Mouse (Mus musculus): ENCODE results near the gene Fam193b. TPM values are rescaled to one million over a fixed set of nuclear protein-coding genes. Genes with fewer than 3 reads are reported as not detected.

The Fam193b gene
- polyA plus RNA-seq, 1 experiment from 2014 or later, result 22.9 TPM

DNA sequence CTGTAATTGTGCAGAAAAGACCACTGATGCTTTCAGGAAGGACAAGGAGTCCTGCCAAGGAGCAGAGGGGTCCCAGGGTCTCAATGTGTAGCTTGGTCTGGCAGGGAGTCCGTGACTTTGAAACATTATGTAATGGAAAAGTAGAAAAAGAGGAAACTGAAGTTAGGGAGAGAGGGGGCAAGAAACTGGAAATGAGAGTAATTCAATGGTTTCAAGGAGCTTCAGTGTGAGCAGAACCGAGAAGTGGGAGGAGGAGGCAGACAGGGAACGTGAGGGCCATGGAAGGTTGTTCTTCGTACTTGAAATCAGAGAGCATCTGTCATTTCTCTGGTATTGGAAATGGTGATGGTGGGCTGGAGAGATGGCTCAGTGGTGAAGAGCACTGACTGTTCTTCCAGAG is 51.3 kb downstream of the Fam193b start:
- no peak overlapping the region for H3K4me2 ChIP-seq (replicated peaks)
- no peak overlapping the region for H3K4me3 ChIP-seq (replicated peaks)
- H3K27me3 ChIP-seq (replicated peaks), result no peaks in the 10 kb centered on the region
- H3K4me1 ChIP-seq (replicated peaks), result no peaks in the 10 kb centered on the region; the same call in 1 of the 2 replicates
- no peak for ATAC-seq
- no peaks in the 10 kb centered on the region for H3K9me3 ChIP-seq
- WGBS, result 78% methylated on average over 4 of the region's 4 CpGs
- no peak overlapping the region for H3K9ac ChIP-seq
- no peak overlapping the region for H3K27ac ChIP-seq
- H3K36me3 ChIP-seq, result no peaks in the 10 kb centered on the region

DNA sequence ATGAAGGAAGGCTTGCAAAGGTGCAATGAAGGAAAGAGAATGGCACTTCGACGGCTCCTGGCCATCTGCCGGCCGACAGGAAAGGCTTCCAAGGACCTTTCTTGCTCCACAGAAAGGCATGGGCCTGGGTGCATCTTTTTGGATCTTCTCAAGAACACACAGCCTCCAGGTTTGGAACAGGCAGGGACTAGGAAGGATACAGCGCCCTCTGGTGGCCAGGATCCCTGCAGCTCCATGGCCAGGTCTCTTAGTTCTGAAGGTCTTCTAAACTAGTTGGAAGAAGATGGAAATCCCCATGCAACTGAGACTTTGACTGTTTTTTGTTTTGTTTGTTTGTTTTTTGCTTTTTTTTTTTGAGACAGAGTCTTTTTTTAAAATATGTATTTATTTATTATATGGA is 54.0 kb downstream of the Fam193b start:
- peaks cover 5% of the 10 kb centered on the region for H3K4me1 ChIP-seq (replicated peaks)
- WGBS, result 5% methylated on average over 5 of the region's 5 CpGs

DNA sequence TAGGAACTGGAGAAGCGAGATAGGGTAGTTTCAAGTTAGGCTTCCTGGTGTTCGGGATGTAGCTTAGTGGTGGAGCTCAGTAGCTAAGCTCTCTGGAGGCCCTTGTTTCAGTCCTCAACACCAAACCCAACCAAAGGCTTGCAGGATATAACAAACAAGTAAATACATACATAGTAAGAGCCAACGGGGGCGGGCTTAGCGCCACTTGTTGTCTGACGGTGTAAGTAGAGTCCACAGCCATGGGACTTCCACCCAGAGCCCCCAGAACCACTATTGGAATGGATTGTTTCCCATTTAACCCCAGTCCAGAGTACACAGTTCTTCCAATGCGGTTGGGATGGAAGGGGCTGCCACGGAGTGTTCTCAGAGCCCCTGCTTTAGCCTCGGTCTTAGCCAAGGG is 57.1 kb downstream of the Fam193b start:
- H3K4me3 ChIP-seq (replicated peaks), result peak overlapping the region; percentile 72
- peaks cover 25% of the 10 kb centered on the region for H3K4me1 ChIP-seq (replicated peaks)
- H3K27ac ChIP-seq, result no peak overlapping the region
- H3K9ac ChIP-seq, result no peak overlapping the region
- H3K4me2 ChIP-seq (replicated peaks), result peak overlapping the region; percentile 81
- no peaks in the 10 kb centered on the region for H3K27me3 ChIP-seq (replicated peaks)
- 0 out of 2 replicates have a peak, but pooled peaks cover 1% of the 10 kb centered on the region for H3K36me3 ChIP-seq
- no peaks in the 10 kb centered on the region for H3K9me3 ChIP-seq
- WGBS, result 38% methylated on average over 9 of the region's 9 CpGs
- no peak for ATAC-seq

More for the DNA sequence above, 54.0 kb downstream of the Fam193b start:
- Histone ChIP-seq H3K9me3 (no peaks in the 10 kb centered on the region), H3K36me3 (no peaks in the 10 kb centered on the region), H3K27ac (no peak overlapping the region), H3K4me2 (replicated peaks) (no peak overlapping the region), H3K4me3 (replicated peaks) (no peak overlapping the region), H3K9ac (no peak overlapping the region), H3K27me3 (replicated peaks) (no peaks in the 10 kb centered on the region)
- ATAC-seq, result no peak

GRCm38 (mm10) chr13:55513111-55513748 is 57.7 kb downstream of the Fam193b start, which contains the start of gene Pdlim7:
Pdlim7 (minus strand) TSS chr13:55513676.
- Histone ChIP-seq H3K9ac (peak within 1 kb of the TSS; percentile 81), H3K27ac (peak within 1 kb of the TSS; percentile 92), H3K9me3 (no peaks in the 10 kb centered on the region), H3K4me3 (replicated peaks) (peak within 1 kb of the TSS; percentile 72), H3K4me2 (replicated peaks) (peak within 1 kb of the TSS; percentile 81), H3K4me1 (replicated peaks) (peaks cover 25% of the 10 kb centered on the region), H3K27me3 (replicated peaks) (no peaks in the 10 kb centered on the region), H3K36me3 (peaks cover 6% of the 10 kb centered on the region; the same call in 1 of the 2 replicates)
- ATAC-seq, result peak; percentile 73
- under 1% methylated on average over 48 of the region's 55 CpGs for WGBS

DNA sequence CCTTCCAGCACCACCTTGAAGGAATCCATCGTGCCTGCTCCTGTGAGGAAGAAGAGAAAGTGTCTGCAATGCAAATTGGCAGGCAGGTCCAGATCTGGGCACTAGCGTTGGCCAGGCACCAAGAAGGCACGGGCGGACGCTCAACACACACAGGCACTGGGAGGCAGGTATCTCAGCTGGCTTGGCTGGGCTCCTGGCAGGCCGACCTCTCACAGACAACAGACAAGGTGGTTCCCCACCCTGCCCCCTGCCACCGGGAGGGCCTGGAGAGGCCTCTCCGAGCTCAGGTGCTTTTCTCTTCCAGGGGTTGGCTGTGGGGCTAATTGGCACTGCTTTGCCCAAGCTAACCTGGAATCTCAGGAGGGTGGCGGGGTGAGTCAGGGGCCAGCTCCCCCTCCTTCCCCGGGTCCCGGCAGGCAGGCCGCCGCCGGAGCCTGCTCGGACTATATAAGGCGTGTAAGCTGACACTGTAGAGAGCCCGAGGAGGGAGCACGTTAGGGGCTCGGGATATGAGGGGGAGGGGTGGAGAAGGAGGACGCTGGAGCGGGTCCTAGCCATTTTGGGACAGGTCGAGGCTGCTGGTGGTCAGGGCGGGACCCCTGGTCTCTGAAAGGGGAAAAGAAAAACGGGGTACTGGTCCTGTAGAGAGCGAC is 58.4 kb downstream of the Fam193b start:
- H3K27me3 ChIP-seq (replicated peaks), result no peaks in the 10 kb centered on the region
- peaks cover 9% of the 10 kb centered on the region; the same call in 1 of the 2 replicates for H3K36me3 ChIP-seq
- no peaks in the 10 kb centered on the region for H3K9me3 ChIP-seq
- H3K27ac ChIP-seq, result peak overlapping the region; percentile 92
- 4% methylated on average over 25 of the region's 25 CpGs for WGBS
- H3K4me3 ChIP-seq (replicated peaks), result peak overlapping the region; percentile 72
- ATAC-seq, result peak; percentile 50
- peaks cover 25% of the 10 kb centered on the region for H3K4me1 ChIP-seq (replicated peaks)
- peak overlapping the region; percentile 81 for H3K4me2 ChIP-seq (replicated peaks)
- peak overlapping the region; percentile 81 for H3K9ac ChIP-seq

DNA sequence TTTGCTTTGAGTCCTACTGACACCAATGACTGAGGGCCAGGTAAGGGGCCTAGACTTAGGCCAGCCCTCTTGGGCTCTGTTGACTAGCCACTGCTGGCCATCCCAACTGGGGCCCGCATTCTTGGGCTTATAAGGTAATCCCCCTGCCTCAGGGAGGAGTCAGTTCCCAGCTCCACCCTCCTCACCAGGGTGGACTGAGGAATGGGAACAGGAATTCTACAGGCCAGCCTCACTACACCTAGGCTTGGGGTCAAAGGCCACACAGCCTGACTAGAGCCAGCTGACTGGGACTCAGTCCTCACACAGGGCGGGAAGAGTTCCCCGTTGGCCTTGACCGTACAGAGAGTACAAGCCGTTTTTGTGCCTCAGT is 59.4 kb downstream of the Fam193b start:
- whole genome bisulfite sequencing, result 19% methylated on average over 5 of the region's 5 CpGs
- Histone ChIP-seq H3K4me3 (replicated peaks) (peak overlapping the region; percentile 72), H3K4me1 (replicated peaks) (peaks cover 25% of the 10 kb centered on the region), H3K9me3 (no peaks in the 10 kb centered on the region), H3K9ac (peak overlapping the region; percentile 81; the same call in 1 of the 2 replicates), H3K27ac (peak overlapping the region; percentile 92), H3K27me3 (replicated peaks) (no peaks in the 10 kb centered on the region), H3K4me2 (replicated peaks) (peak overlapping the region; percentile 81), H3K36me3 (peaks cover 9% of the 10 kb centered on the region; the same call in 1 of the 2 replicates)
- peak; percentile 11 for ATAC-seq

- peak overlapping the region; percentile 92 for H3K27ac ChIP-seq
- no peaks in the 10 kb centered on the region for H3K9me3 ChIP-seq
- 7% methylated on average over 6 of the region's 6 CpGs for WGBS
- H3K36me3 ChIP-seq, result peaks cover 15% of the 10 kb centered on the region
- H3K27me3 ChIP-seq (replicated peaks), result no peaks in the 10 kb centered on the region
- H3K9ac ChIP-seq, result peak overlapping the region; percentile 81; the same call in 1 of the 2 replicates
- H3K4me2 ChIP-seq (replicated peaks), result peak overlapping the region; percentile 81
- peak overlapping the region; percentile 72 for H3K4me3 ChIP-seq (replicated peaks)
- ATAC-seq, result peak; percentile 73
- H3K4me1 ChIP-seq (replicated peaks), result peaks cover 25% of the 10 kb centered on the region
Observed at GRCm38 (mm10) chr13:55510668-55511491, 60.0 kb downstream of the Fam193b start.

DNA sequence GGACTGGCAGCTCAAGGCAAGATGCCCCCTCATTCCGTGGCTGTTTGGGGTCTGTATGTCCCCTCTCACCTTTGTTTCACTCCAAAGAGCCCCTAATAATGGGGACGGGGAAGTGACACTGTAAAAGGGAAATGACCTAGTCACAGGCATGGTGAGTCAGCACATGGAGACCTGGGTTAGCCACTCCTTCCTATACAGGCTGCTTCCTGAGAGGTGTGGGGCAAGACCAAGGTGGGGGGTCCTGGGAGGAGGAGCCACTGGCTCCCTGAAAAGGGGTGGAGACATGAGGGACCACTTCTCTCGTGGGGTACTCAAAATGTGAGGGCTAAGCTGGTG is 60.6 kb downstream of the Fam193b start:
- H3K27ac ChIP-seq, result peak overlapping the region; percentile 92
- H3K4me3 ChIP-seq (replicated peaks), result peak overlapping the region; percentile 72; the same call in 1 of the 2 replicates
- H3K36me3 ChIP-seq, result peaks cover 19% of the 10 kb centered on the region
- peaks cover 25% of the 10 kb centered on the region for H3K4me1 ChIP-seq (replicated peaks)
- peak; percentile 18 for ATAC-seq
- peak overlapping the region; percentile 81 for H3K4me2 ChIP-seq (replicated peaks)
- WGBS, result 25% methylated on average over 3 of the region's 3 CpGs
- no peak overlapping the region for H3K9ac ChIP-seq
- no peaks in the 10 kb centered on the region for H3K9me3 ChIP-seq
- no peaks in the 10 kb centered on the region for H3K27me3 ChIP-seq (replicated peaks)

DNA sequence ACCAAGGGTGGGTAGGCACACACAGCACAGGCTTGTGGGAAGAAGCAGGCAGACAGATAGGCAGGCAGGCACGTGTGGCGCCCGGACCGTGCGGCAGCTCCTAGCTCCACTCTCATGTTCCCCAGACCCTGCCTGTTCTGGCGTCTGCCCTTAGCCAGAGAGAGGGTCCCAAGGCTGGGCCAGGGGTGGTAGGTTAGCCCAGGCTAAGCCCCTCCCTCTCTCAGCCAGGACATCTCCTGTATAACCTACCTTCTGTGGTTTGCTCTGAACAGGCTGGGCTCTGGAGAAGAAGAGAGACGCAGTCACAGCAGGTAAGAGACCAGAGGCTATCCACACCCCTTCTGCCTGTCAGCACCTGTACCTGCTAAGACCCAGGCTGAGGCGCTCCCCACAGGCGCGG is 62.4 kb downstream of the Fam193b start:
- Histone ChIP-seq H3K27ac (no peak overlapping the region), H3K4me3 (replicated peaks) (no peak overlapping the region), H3K9ac (no peak overlapping the region), H3K27me3 (replicated peaks) (no peaks in the 10 kb centered on the region), H3K4me2 (replicated peaks) (no peak overlapping the region), H3K36me3 (peaks cover 35% of the 10 kb centered on the region), H3K4me1 (replicated peaks) (peaks cover 25% of the 10 kb centered on the region), H3K9me3 (no peaks in the 10 kb centered on the region)
- WGBS, result 89% methylated on average over 10 of the region's 10 CpGs
- no peak for ATAC-seq

- WGBS, result 65% methylated on average over 11 of the region's 11 CpGs
- no peaks in the 10 kb centered on the region for H3K9me3 ChIP-seq
- no peaks in the 10 kb centered on the region for H3K27me3 ChIP-seq (replicated peaks)
- peaks cover 41% of the 10 kb centered on the region for H3K36me3 ChIP-seq
- H3K4me2 ChIP-seq (replicated peaks), result no peak overlapping the region
- H3K27ac ChIP-seq, result no peak overlapping the region
- no peak for ATAC-seq
- no peak overlapping the region for H3K9ac ChIP-seq
- peaks cover 25% of the 10 kb centered on the region for H3K4me1 ChIP-seq (replicated peaks)
- no peak overlapping the region for H3K4me3 ChIP-seq (replicated peaks)
Observed at GRCm38 (mm10) chr13:55507877-55508276, 63.0 kb downstream of the Fam193b start.

DNA sequence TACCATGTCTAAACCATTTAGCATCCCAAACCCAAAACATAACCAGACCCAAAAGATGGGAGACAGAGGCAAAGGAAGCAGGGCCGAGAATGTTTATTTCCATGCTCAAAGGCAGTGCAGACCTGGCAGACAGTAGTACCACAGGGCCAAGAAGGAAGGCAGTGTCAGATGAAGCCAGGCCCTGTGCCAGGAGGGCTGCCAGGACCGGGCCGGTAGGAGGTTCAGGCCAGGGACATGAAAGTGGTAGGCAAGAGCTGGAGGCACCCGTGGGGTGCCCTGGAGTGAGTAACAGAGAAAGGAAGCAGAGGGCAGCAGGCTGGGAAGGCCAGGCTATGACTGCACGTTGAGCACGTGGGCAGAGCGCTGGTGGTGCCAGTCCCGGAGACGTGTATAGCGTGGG is 64.2 kb downstream of the Fam193b start:
- no peak overlapping the region for H3K4me3 ChIP-seq (replicated peaks)
- no peak for ATAC-seq
- no peaks in the 10 kb centered on the region for H3K27me3 ChIP-seq (replicated peaks)
- H3K4me1 ChIP-seq (replicated peaks), result peaks cover 18% of the 10 kb centered on the region
- WGBS, result 89% methylated on average over 10 of the region's 10 CpGs
- no peak overlapping the region for H3K4me2 ChIP-seq (replicated peaks)
- no peaks in the 10 kb centered on the region for H3K9me3 ChIP-seq
- H3K27ac ChIP-seq, result no peak overlapping the region
- peaks cover 45% of the 10 kb centered on the region for H3K36me3 ChIP-seq
- no peak overlapping the region for H3K9ac ChIP-seq

GRCm38 (mm10) chr13:55505810-55506209 is 65.1 kb downstream of the Fam193b start:
- Histone ChIP-seq H3K4me1 (replicated peaks) (peaks cover 9% of the 10 kb centered on the region), H3K27me3 (replicated peaks) (no peaks in the 10 kb centered on the region), H3K9ac (no peak overlapping the region), H3K27ac (no peak overlapping the region), H3K36me3 (peaks cover 45% of the 10 kb centered on the region), H3K9me3 (no peaks in the 10 kb centered on the region), H3K4me3 (replicated peaks) (no peak overlapping the region), H3K4me2 (replicated peaks) (no peak overlapping the region)
- 92% methylated on average over 9 of the region's 9 CpGs for WGBS
- ATAC-seq, result no peak

Measured in intestine, embryonic 15.5 days (tissue).